Mouse (Mus musculus): ENCODE data around the gene Clic6.

DNA sequence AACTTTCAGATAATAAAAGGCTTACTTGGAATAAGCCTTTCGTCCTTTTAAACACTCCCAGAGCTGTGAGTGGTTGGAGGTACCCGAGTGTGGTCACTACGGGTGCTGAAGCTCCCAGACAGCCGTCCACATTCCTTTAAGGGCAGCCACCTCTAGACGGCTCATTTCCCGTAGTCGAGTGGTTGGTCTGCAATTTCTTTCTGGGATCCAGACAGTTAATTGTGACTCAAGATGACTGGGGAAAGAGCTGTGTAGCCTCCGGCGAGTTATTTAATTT, 66.5 kb downstream of the Clic6 start:
- no peak for TF ChIP-seq CTCF (IDR thresholded peaks at IDR 0.05; ENCODE audit: low read depth, low read length)
- no peak for TF ChIP-seq POLR2A (IDR thresholded peaks at IDR 0.05; ENCODE audit: borderline replicate concordance, low read depth, low read length)

Measured in bone marrow macrophage, adult 2 months (primary cell).